Mouse (Mus musculus) right cerebral cortex, postnatal 14 days (tissue): ENCODE data around the gene Fam136a.

Source experiments
- DNase-seq: peaks from one replicate; pipeline ENCODE4 v3.0.0; 2022

The Fam136a gene

GRCm38 (mm10) chr6:86398986-86399385 lies 33.5 kb downstream of the Fam136a start:
- no peak for DNase-seq

DNA sequence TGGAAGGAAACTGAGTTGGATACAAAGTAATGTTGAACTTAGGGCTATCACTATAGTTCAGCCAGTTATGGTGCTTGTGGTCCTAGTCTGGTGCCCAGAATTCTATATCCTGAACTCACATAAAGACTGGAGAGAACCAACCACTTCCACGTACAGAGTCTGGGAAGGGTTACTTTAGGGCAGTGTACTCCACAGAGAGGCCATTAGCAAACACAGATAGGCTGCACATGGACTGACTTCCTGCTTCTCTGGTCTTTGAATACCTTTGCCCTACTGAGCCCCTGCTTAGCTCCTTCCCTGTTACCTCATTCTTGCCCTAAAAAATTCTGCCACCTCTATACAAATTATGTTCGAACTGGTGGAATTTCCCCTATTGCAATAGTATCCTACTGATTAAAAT lies 34.5 kb downstream of the Fam136a start:
- DNase-seq: no peak

DNA sequence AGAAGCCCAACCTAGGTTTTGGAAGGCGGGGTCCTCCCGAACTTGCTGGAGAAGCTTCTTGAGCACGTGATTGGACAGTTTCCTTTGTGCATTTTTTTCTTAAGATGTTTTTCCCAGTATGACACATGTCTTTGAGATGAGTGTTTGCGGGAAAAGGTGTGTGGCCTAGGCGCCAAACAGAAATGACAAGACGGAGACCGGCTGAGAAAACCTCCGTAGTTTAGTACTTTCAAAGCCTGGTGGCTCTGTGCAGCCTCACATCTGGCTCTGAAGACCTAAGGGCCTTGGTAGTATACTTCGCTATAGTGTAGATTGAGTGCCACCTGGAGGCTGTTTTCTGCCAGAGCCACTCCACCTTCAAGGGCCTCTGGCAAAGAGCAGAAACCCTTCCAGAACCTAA lies 35.5 kb downstream of the Fam136a start:
- DNase-seq: peak; percentile 57

GRCm38 (mm10) chr6:86402681-86403607 lies 37.5 kb downstream of the Fam136a start:
- no peak for DNase-seq

DNA sequence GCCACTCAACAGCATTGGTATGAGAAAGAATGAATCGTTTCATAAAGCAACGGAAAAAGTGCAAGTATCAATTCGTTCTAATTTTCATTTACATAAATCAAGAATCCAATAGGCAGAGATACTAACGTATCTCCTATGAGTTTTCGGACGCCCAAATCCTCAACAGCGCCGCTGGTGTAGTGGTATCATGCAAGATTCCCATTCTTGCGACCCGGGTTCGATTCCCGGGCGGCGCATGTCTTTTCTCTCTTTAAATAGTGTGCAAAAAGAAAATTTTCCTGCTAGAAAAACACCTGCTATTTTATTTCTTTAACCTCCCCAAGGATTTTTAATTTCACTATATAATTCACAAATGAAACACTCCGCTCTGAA lies 38.3 kb downstream of the Fam136a start:
- peak; percentile 81 for DNase-seq

GRCm38 (mm10) chr6:86404100-86404861 lies 38.8 kb downstream of the Fam136a start, which contains the start of gene Tia1:
Gene Tia1 (plus strand): TSS chr6:86404219.
- DNase-seq: peak; percentile 98

DNA sequence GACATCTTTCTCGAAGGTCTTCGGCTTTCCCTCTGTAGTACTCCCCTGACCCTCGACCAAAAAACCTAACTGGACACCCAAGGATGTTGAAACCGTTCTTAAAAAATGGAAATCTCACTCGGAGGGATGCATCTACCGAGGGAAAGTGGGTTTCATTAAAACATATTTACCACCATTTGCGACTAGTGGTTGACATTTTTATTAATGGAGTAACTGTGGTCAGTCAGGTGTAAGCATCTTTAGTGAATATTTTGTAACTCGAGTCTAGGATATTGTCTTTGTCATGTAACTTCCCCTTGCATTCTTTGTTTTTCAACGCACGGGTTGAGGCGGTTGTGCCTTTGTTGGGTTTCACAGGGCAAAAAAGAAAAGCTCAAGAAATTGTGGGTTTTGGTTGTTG lies 39.5 kb downstream of the Fam136a start:
- no peak for DNase-seq

- no peak for DNase-seq
Observed at GRCm38 (mm10) chr6:86406306-86406705, 40.9 kb downstream of the Fam136a start.

- DNase-seq: no peak
Observed at GRCm38 (mm10) chr6:86418711-86419110, 53.3 kb downstream of the Fam136a start.

DNA sequence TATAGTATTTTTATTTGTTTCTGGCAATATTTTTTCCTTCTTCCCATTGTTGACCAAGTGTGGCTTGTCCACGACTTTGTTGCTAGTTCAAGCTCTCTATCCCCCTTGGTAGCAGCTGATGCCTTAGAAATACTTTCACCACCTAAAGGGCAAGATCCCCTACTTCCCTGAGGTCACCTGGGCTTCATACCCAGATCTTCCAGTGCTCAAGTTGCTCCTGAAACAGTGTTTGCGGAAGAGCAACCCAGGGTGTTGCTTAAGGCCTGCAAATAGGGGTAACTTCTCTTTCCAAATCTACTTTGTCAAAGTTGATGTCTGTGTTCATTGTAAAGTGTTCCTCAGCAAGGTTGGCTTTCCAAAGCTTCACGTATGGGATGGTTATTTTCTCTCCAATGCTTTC lies 53.8 kb downstream of the Fam136a start:
- DNase-seq: no peak
